Mouse (Mus musculus) ES-CJ7 (cell line): Measurements from ENCODE around the gene 1700012B07Rik.

Source experiments
- DNase-seq: peaks from one replicate; pipeline ENCODE4 v3.0.0; 2011; ENCODE audit warnings: low read depth, low spot score

1700012B07Rik gene

GRCm38 (mm10) chr11:109827946-109828345 is at the start of gene 1700012B07Rik:
Gene 1700012B07Rik (minus strand): TSS chr11:109828046.
- no peak for DNase-seq

- DNase-seq, result no peak
Observed at GRCm38 (mm10) chr11:109876767-109877166, 48.9 kb upstream of the 1700012B07Rik start.

GRCm38 (mm10) chr11:109875834-109876233 is 48.0 kb upstream of the 1700012B07Rik start:
- DNase-seq, result no peak

- DNase-seq, result no peak
Observed at GRCm38 (mm10) chr11:109875525-109875802, 47.6 kb upstream of the 1700012B07Rik start.

GRCm38 (mm10) chr11:109874651-109875524 is 47.0 kb upstream of the 1700012B07Rik start:
- no peak for DNase-seq

GRCm38 (mm10) chr11:109873852-109874610 is 46.2 kb upstream of the 1700012B07Rik start:
- no peak for DNase-seq

GRCm38 (mm10) chr11:109873161-109873775 is 45.4 kb upstream of the 1700012B07Rik start:
- DNase-seq, result peak; percentile 32

- DNase-seq, result no peak
Observed at GRCm38 (mm10) chr11:109872674-109873073, 44.8 kb upstream of the 1700012B07Rik start.

- no peak for DNase-seq
Observed at GRCm38 (mm10) chr11:109872056-109872455, 44.2 kb upstream of the 1700012B07Rik start.

- DNase-seq, result no peak
Observed at GRCm38 (mm10) chr11:109867861-109868260, 40.0 kb upstream of the 1700012B07Rik start.

GRCm38 (mm10) chr11:109866537-109867160 is 38.8 kb upstream of the 1700012B07Rik start:
- DNase-seq, result no peak

- no peak for DNase-seq
Observed at GRCm38 (mm10) chr11:109865526-109865925, 37.7 kb upstream of the 1700012B07Rik start.

- DNase-seq, result no peak
Observed at GRCm38 (mm10) chr11:109863951-109864350, 36.1 kb upstream of the 1700012B07Rik start.

- peak; percentile 82 for DNase-seq
Observed at GRCm38 (mm10) chr11:109863194-109863746, 35.4 kb upstream of the 1700012B07Rik start.

- DNase-seq, result peak; percentile 73
Observed at GRCm38 (mm10) chr11:109860508-109860907, 32.7 kb upstream of the 1700012B07Rik start.

- peak; percentile 30 for DNase-seq
Observed at GRCm38 (mm10) chr11:109859939-109860469, 32.2 kb upstream of the 1700012B07Rik start.

GRCm38 (mm10) chr11:109859441-109859840 is 31.6 kb upstream of the 1700012B07Rik start:
- DNase-seq, result no peak

- no peak for DNase-seq
Observed at GRCm38 (mm10) chr11:109857086-109857485, 29.2 kb upstream of the 1700012B07Rik start.

GRCm38 (mm10) chr11:109854056-109854455 is 26.2 kb upstream of the 1700012B07Rik start:
- no peak for DNase-seq

- DNase-seq, result peak; percentile 62
Observed at GRCm38 (mm10) chr11:109853228-109853966, 25.6 kb upstream of the 1700012B07Rik start.
